Mouse (Mus musculus) monocyte, adult 5-6 weeks (primary cell): ENCODE data around the gene Catsperd. TPM values are rescaled to one million over a fixed set of nuclear protein-coding genes. Genes with fewer than 3 reads are reported as not detected.

Experiments used
- ATAC-seq: fragments of 153-309, 156-312 bp; replicated peaks from 2 replicates; pipeline ENCODE4 v1.8.0; 2017; ENCODE audit warnings: mild to moderate bottlenecking; ENCODE audit not compliant: low TSS enrichment, insufficient number of reproducible peaks, severe bottlenecking, poor library complexity, low FRiP score
- total RNA-seq: library from RNA; stranded (forward); fragments of 200-1000, 200-491, 200-594 nt; gene quantifications from 3 replicates; pipeline ENCODE4 v1.2.3, GENCODE M21; 2017

The Catsperd gene
- total RNA-seq, 1 experiment from 2014 or later, result 0.38 TPM

DNA sequence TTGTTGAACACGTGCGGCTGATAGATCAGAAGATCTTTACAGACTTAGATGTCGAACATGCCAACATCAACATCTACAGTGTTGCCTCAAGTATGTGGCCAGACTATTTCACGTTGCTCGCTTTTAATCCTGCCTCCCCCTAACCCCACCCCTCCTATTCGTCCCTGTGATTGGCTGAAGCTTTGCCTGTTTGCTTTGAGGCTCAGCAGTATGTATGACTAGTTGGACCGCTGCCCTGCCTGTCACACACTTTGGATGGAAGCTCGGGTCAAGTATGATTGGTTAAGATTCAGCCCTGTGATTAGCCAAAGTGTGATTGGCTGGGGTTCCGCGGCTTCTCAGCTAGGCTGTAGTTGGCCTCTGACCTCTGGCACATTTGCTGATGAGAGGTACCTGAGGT, 23.9 kb downstream of the Catsperd start:
- ATAC-seq, result no peak

DNA sequence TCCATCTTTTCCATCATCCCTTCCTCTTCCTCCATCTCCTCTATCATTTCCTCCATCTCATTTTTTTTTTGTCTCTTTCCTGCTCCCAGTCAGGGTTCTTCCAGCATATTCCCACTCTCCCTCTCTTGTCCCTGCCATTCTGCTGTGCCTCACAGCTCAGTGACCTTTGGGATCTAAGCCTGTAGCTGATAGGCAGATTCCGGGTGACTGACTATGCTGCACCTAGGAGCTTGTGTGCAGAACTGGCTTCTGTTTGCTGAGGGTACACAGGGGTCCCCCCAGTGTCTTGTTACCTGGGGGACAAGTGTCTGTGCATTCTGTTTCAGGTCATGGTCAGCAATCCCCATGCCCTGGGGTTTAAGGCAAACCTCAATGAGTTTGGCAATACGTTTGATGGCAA, 26.8 kb downstream of the Catsperd start:
- no peak for ATAC-seq

DNA sequence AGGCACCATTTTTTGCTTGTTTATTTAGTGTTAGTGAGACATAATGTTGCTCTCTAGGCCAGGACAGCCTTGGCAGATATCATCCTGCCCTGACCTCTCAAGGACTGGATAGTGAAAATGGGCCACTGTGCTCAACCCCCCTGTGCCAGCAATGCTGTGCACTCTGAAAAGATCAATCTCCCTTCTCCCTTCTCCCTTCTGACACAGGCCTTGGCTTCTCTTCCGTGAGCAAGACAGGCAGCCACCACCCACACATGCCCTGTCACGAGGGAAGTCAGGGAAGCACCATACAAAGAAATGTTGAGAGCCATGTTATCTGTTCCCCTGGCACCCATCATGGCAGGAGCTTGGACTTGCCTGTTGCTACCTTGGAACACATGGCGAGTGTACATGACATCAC, 27.4 kb downstream of the Catsperd start:
- ATAC-seq, result no peak

- ATAC-seq, result no peak
Measured at GRCm38 (mm10) chr17:56656171-56656570, 28.2 kb downstream of the Catsperd start.

GRCm38 (mm10) chr17:56663659-56664058, 35.7 kb downstream of the Catsperd start:
- no peak for ATAC-seq

DNA sequence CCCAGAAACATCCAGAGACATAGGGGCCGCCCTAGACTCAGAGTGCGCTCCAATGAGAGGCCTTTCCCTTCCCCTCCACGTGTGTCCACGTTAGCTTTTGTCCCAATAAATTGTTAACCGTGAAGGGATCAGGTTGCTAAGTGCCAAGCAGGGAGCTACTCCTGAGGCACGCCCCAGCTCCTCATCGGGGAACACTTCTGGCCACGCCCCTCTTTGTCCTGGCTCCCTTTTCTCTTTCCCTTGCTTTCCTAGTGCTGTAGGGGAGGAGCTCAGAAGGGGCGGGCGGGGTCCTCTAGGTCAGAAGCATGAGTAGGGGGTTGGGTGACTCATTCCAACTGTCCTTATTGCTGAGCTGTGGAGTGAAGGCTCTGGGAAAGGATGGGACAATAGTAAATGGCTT, 36.4 kb downstream of the Catsperd start:
- ATAC-seq, result no peak

GRCm38 (mm10) chr17:56666384-56666783, 38.4 kb downstream of the Catsperd start:
- ATAC-seq, result no peak

DNA sequence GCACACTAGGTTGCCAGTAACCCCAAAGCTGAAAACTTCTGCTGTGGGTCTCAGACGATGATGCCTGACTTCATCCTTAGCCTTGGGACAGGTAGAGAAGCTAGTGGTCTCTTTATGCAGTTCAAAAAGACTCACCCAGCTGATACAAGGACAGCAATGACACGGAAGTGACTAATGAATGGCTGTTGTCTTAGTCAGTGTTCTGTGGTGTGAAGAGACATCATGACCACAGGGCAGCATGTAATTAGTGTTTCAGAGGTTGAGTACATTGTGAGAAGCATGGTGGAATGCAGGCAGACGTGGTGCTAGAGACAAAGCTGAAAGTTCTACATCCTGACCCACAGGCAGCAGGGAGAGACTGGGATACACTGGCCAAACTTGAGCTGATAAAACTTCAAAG, 39.6 kb downstream of the Catsperd start:
- no peak for ATAC-seq

- peak; percentile 41 for ATAC-seq
Measured at GRCm38 (mm10) chr17:56668384-56669144, 40.6 kb downstream of the Catsperd start.

- ATAC-seq, result no peak
Measured at GRCm38 (mm10) chr17:56669766-56670165, 41.8 kb downstream of the Catsperd start.

GRCm38 (mm10) chr17:56672941-56673646, 45.2 kb downstream of the Catsperd start, which contains the start of gene Ranbp3:
TSS of gene Ranbp3 (plus strand) at chr17:56673294.
- ATAC-seq, result peak; percentile 89

GRCm38 (mm10) chr17:56673647-56674416, 45.9 kb downstream of the Catsperd start:
- ATAC-seq, result no peak

GRCm38 (mm10) chr17:56681791-56682190, 53.8 kb downstream of the Catsperd start:
- ATAC-seq, result no peak

DNA sequence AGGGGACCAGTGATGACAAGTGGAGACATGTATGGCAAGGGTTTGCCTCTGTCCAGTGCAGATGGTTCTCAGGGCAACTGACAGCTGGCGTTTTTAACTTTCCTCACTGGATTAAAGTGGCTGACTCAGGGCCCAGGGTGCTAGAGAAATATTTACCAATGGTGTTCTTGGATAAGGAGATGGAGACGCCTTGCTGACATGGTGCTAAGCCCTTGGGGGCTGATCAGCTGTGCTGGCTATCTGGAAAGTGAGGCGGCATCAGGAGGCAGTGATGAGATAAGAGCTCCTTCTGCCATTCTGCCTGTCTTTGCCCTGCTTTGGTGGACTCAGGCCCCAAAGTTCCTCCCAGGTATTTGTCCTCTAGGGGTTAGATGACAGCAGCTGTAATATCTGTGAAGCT, 54.9 kb downstream of the Catsperd start:
- no peak for ATAC-seq

DNA sequence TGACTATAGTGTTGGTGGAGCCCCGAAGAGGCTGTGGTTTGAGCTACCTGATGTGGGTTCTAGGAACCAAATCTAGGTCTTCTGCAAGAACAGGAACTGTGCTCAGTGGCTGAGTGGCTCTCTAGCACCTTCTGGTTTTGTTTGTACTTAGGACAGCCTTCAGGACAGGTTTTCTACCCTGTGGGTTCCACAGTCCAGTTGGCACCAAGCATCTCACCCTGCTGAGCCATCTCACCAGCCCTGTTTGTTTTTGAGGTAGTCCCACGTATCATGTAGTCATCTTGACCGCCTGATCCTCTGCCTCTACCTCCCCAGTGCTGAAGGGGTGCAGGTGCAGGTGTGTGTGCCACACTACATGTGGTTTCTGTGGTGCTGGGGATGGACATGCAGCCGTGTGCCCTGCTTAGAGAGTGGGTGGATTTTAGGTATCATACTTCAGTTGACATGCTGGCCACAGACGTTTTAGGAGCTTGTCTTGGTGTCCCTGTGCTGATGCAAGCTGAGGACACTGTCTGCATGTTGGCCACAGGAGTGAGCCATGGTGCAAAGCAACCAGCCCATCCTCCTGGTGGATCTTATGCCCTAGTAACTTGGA, 55.7 kb downstream of the Catsperd start:
- no peak for ATAC-seq

- no peak for ATAC-seq
Measured at GRCm38 (mm10) chr17:56684649-56685048, 56.7 kb downstream of the Catsperd start.

- ATAC-seq, result no peak
Measured at GRCm38 (mm10) chr17:56686801-56687200, 58.9 kb downstream of the Catsperd start.

DNA sequence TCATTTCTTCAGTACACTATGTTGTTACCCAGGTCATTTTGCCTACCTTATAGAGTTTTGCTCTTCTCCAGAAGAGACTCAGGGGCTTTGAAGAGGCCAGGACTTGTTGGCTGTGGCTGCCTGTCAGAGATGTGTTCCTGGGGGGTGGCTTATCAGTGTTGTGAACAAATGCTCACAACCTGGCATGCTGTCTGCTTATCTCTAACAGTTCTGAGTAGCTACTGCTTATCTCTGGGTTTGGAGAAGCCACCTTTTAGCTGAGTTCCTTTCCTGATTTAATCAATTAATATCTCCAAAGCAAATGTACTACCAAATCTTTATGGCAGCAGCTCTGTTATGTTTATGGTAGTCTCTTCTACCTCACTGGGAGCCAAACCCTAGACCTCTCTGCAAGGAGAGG, 60.1 kb downstream of the Catsperd start:
- no peak for ATAC-seq

DNA sequence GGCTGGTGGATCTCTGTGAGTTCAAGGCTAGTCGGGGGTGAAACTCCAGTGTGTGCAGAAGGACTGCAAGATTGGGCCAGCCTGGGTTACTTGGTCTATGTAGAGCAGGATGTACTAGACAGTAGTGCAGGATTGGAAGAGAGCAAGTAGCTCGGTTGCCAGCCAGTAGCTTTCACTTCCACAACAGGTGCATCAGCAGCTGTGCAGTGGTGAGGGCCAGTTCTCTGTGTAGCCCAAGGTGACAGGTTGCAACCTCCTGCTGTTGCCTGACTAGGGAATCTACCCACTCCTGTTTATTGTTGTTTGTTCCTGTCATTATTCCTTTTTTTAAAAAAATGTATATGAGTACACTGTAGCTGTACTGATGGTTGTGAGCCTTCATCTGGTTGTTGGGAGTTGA, 60.7 kb downstream of the Catsperd start:
- no peak for ATAC-seq
